In genomic region chr5:74606213-74606612, GRCm38 (mm10) we compare ENCODE assay signal across 26 mouse cellular contexts.
DNase-seq lines count a peak whose midpoint lies in the region; ATAC-seq and TF ChIP-seq lines count a peak whose summit lies in the region.
"Had no signal": no experiment of that assay in that cellular context is flagged by ENCODE, and none has a peak within 500 bp of the region (broad histone marks: within the 10 kb centered on the region; RNA-seq: fewer than 3 reads in every experiment).

No protein-coding gene starts in this region.

- no peaks in the 10 kb centered on the region for H3K4me1 ChIP-seq in forebrain, postnatal 0 days (ENCODE audit: insufficient read depth)
- H3K4me1 ChIP-seq in forebrain, embryonic 14.5 days (ENCODE audit: control insufficient read depth, insufficient read depth, low read length), result no peaks in the 10 kb centered on the region
- H3K4me1 ChIP-seq in limb, embryonic 10.5 days, result peaks cover 8% of the 10 kb centered on the region
- H3K4me1 ChIP-seq: forebrain, embryonic 10.5 days; forebrain, embryonic 12.5 days; forebrain, embryonic 15.5 days had no signal

- no peak overlapping the region for H3K27ac ChIP-seq in forebrain, postnatal 0 days (ENCODE audit: low read depth, low read length)
- no peak overlapping the region for H3K27ac ChIP-seq in forebrain, embryonic 14.5 days (ENCODE audit: low read depth, low read length)
- H3K27ac ChIP-seq in limb, embryonic 10.5 days, result no peak overlapping the region
- H3K27ac ChIP-seq: embryonic facial prominence, embryonic 13.5 days; embryonic facial prominence, embryonic 15.5 days; forebrain, embryonic 10.5 days; forebrain, embryonic 12.5 days; forebrain, embryonic 15.5 days had no signal

- DNase-seq in forebrain, postnatal 0 days, result no peak
- DNase-seq in forebrain, embryonic 14.5 days (ENCODE audit: low spot score), result no peak
- peak; percentile 67 for DNase-seq in heart, adult 11 months
- no peak for DNase-seq in heart, postnatal 4 days
- DNase-seq in limb, embryonic 10.5 days (ENCODE audit: low spot score), result peak; percentile 16
- DNase-seq in gastrocnemius, postnatal 10 days, result no peak
- DNase-seq: adrenal gland, adult 8-10 months; adrenal gland, postnatal 14 days; adrenal gland, postnatal 36 days; B cell, adult 2 months; cerebellum, adult 11-12 months; cerebellum, adult 2 months; cerebellum, adult 9-10 months; cerebellum, postnatal 10 days; cerebellum, postnatal 25 days had no signal

- no peaks in the 10 kb centered on the region for H3K27me3 ChIP-seq in forebrain, postnatal 0 days (ENCODE audit: insufficient read depth, low read length)
- H3K27me3 ChIP-seq in forebrain, embryonic 14.5 days (replicated peaks; ENCODE audit: control insufficient read depth, insufficient read depth, low read length), result no peaks in the 10 kb centered on the region
- no peaks in the 10 kb centered on the region for H3K27me3 ChIP-seq in limb, embryonic 10.5 days (ENCODE audit: low read depth, poor library complexity, severe bottlenecking)
- H3K27me3 ChIP-seq: CH12.LX; embryonic facial prominence, embryonic 13.5 days; embryonic facial prominence, embryonic 15.5 days; forebrain, embryonic 12.5 days; forebrain, embryonic 15.5 days; Patski had no signal

- 73% methylated on average over 8 of the region's 8 CpGs for WGBS in forebrain, postnatal 0 days
- WGBS in forebrain, embryonic 14.5 days, result 82% methylated on average over 8 of the region's 8 CpGs
- 91% methylated on average over 8 of the region's 8 CpGs for WGBS in limb, embryonic 10.5 days

- no peak overlapping the region for H3K9ac ChIP-seq in forebrain, postnatal 0 days
- no peak overlapping the region for H3K9ac ChIP-seq in forebrain, embryonic 14.5 days (ENCODE audit: low read length)
- H3K9ac ChIP-seq: embryonic facial prominence, embryonic 13.5 days; embryonic facial prominence, embryonic 15.5 days; forebrain, embryonic 12.5 days; forebrain, embryonic 15.5 days had no signal

- H3K4me2 ChIP-seq in forebrain, postnatal 0 days (ENCODE audit: low read depth), result no peak overlapping the region
- H3K4me2 ChIP-seq in forebrain, embryonic 14.5 days (ENCODE audit: low read length), result no peak overlapping the region
- H3K4me2 ChIP-seq: embryonic facial prominence, embryonic 13.5 days; embryonic facial prominence, embryonic 15.5 days; forebrain, embryonic 12.5 days; forebrain, embryonic 15.5 days had no signal

- peak; percentile 77 for ATAC-seq in forebrain, postnatal 0 days
- no peak for ATAC-seq in forebrain, embryonic 14.5 days
- ATAC-seq: activated CD4-positive, CD25-positive, alpha-beta regulatory T cell, adult 4 months; CD4-positive, CD25-positive, alpha-beta regulatory T cell, adult 4 months; forebrain, embryonic 15.5 days; Patski had no signal

- H3K36me3 ChIP-seq in forebrain, postnatal 0 days (ENCODE audit: insufficient read depth), result no peaks in the 10 kb centered on the region
- H3K36me3 ChIP-seq in forebrain, embryonic 14.5 days (ENCODE audit: control insufficient read depth, insufficient read depth, low read length), result no peaks in the 10 kb centered on the region; the same call in 1 of the 2 replicates
- no peaks in the 10 kb centered on the region for H3K36me3 ChIP-seq in limb, embryonic 10.5 days
- H3K36me3 ChIP-seq: embryonic facial prominence, embryonic 13.5 days; embryonic facial prominence, embryonic 15.5 days; forebrain, embryonic 10.5 days; forebrain, embryonic 12.5 days; forebrain, embryonic 15.5 days; G1E had no signal

- no peaks in the 10 kb centered on the region for H3K9me3 ChIP-seq in forebrain, postnatal 0 days (ENCODE audit: low read length)
- no peaks in the 10 kb centered on the region for H3K9me3 ChIP-seq in forebrain, embryonic 14.5 days (replicated peaks; ENCODE audit: control insufficient read depth, low read length)
- no peaks in the 10 kb centered on the region for H3K9me3 ChIP-seq in limb, embryonic 10.5 days (replicated peaks)
- H3K9me3 ChIP-seq: embryonic facial prominence, embryonic 13.5 days; embryonic facial prominence, embryonic 15.5 days; forebrain, embryonic 10.5 days; forebrain, embryonic 12.5 days; forebrain, embryonic 15.5 days; G1E had no signal

- no peak for TF ChIP-seq CTCF in forebrain, postnatal 0 days (IDR thresholded peaks at IDR 0.05; ENCODE audit: low read depth)

- no peak overlapping the region for H3K4me3 ChIP-seq in forebrain, postnatal 0 days (ENCODE audit: low read depth, low read length)
- H3K4me3 ChIP-seq in forebrain, embryonic 14.5 days (ENCODE audit: low read depth, low read length), result no peak overlapping the region
- no peak overlapping the region for H3K4me3 ChIP-seq in limb, embryonic 10.5 days
- H3K4me3 ChIP-seq: embryonic facial prominence, embryonic 13.5 days; embryonic facial prominence, embryonic 15.5 days; erythroblast, embryonic 14.5 days; forebrain, embryonic 10.5 days; forebrain, embryonic 12.5 days; forebrain, embryonic 15.5 days had no signal

Comparison
In these comparisons a context has a peak if more than half of its experiments do, and no peak if none do; other contexts are left out.
1. DNase-seq: peak in heart, adult 11 months (single experiment) and limb, embryonic 10.5 days (single experiment); none in forebrain, postnatal 0 days (single experiment), forebrain, embryonic 14.5 days (single experiment), heart, postnatal 4 days (single experiment) and gastrocnemius, postnatal 10 days (single experiment).